Mouse (Mus musculus) c-Kit-positive CD71-negative TER-119-negative erythroid progenitor cells, embryonic 14.5 days (primary cell): ENCODE results near the gene Hus1.

Experiments
- DNase-seq: peaks from one replicate; pipeline ENCODE4 v3.0.0-alpha.2; 2013; ENCODE audit warnings: low read depth

Gene Hus1

DNA sequence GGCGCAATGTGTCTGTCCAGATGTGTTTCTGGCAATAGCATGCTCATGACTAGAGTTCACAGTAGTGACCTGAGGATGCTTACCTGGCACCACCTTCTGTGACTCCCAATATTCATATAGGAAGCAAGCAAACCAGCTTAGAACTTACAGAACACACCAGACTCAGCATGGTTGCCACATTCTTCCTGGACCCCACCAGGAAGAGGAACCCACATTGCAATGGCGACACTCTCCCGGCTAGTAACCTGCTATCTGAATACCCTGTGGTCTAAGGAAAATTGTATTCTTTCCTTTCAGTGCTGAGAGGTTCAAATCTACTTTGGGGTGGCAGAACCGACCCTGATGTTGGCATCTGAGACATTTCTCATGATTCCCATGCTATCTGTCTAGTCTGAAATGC is 32.8 kb downstream of the Hus1 start:
- no peak for DNase-seq

- no peak for DNase-seq
Observed at GRCm38 (mm10) chr11:8973166-8973565, 37.8 kb downstream of the Hus1 start, which contains the start of gene Pkd1l1. TSS of gene Pkd1l1 (minus strand) at chr11:8973266.

GRCm38 (mm10) chr11:8972093-8972492 is 38.9 kb downstream of the Hus1 start:
- no peak for DNase-seq

- DNase-seq = no peak
Observed at GRCm38 (mm10) chr11:8970509-8970908, 40.5 kb downstream of the Hus1 start.

GRCm38 (mm10) chr11:8968094-8968493 is 42.9 kb downstream of the Hus1 start:
- no peak for DNase-seq

DNA sequence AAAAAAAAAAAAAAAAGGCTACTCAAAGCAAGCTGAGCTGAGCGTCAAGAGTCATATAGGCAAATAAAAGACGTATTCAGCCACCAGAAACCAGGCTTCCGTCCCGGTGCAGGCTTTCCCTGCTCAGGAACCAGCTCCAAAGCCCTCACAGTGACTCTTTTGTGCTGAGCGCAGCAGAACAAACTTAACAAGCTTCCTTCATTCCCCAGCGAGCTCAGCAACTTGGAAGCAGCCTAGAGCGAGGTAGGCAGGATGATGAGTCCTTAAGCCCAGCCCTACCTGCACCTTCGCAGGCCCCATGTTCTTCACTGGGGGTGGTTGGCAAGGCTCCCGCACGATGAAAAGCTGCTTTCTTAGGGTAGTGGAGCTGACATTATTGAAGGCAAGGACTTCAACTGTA is 52.4 kb downstream of the Hus1 start:
- no peak for DNase-seq

GRCm38 (mm10) chr11:8958108-8958507 is 52.9 kb downstream of the Hus1 start:
- DNase-seq = no peak

DNA sequence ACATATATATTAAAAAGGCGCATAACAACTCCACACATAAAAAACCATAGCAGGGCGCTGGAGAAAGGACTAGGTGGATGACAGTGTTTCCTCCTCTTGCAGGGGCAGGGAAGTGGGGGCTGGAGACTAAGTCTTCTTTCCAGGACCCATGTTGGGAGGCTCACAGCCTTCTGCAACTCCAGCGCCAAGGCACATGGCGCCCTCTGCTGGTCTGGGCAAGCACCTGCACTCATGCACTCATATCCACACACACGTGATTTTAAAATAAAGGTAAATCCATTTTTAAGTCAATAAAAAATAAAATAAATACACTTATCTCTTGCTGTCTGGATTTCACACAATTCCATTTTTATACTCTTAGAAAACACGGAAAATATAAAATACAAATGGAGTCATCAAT is 54.0 kb downstream of the Hus1 start:
- DNase-seq = no peak

DNA sequence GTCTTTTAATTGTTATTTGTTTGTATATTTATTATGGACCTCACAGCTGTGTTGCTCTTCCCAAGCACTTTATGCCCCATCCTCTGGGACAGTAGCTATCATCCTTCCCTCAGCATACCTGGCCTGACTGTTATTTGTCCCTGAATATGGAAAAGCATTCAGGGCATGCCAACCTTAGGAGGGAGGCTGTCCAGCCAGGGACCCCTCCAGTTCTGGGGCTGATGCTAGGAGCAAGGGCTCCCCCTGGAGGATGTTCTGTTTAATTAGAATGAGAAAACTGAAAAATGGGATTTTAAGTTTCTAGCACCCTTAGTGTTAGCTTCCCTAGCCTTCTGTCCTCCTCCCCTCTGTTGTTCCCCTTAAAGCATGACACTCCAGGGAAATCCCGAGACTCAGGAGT is 55.3 kb downstream of the Hus1 start:
- peak; percentile 17 for DNase-seq

DNA sequence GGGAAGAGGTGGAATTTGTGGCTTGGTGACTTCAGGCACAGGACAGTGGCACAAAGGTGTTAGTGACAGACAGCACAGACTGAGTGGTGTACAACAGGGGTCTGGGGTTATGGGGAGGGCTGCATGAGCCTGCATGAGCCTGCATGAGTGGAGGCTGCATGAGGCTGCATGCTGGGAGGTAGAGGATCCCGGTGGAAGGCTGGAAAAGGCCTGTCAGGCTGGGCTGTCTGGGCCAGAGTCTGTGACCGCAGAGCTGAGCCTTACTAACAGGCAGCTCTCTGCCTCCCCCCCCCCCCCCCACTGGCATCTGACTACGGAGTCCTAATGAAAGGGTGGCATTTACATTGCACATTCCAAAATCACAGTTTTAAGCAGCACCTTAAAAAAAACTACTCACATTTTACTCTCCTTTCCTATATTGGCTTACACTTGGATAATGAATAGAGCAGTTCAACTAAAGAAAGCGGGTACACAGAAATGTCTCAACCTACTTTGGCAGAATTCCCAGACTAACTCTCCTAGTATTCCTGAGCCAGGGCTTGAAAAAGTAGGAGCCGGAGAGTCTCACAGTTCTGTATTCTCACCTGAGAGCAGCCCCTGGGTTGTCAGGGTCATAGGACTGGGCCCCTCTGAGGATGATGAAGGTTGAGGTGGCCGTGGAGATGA is 61.1 kb downstream of the Hus1 start:
- DNase-seq = no peak

DNA sequence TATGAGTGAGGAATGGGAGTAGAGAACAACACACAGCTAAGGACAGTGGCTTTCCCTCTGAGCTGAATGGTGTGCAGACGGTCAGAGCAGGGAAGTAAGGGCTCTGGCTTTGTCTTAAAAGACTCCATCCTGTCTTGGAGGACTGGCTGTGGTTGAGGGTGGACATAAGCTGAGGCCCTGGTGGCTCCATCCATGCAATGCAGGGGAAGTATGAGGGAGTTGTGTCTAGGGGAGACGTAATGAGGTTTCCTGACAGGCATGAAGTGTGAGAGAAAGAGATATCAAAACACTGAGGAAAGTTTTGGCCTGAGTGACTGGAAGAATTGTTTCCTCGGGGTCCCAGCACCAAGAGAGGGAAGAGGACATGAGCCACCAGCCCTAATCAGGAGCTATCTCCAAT is 62.1 kb downstream of the Hus1 start:
- no peak for DNase-seq

DNA sequence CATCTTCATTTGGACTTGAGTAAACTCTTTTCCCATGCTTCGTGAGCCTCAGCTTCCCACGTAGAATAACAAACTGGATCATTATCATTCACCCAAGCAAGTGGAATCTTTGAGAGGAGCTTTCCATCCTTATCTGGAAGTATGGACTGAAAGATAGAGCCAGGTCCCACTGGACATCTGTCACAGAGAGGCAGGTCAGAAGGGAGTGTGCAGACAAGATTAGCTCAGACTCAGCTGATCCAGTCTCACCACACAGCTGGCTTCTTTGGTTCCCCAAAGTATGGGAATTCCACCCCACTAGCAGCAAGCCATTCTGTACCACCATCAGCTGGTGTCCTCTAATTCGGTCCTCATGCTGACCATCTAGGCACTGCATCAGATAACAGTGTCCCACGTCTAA is 66.9 kb downstream of the Hus1 start:
- no peak for DNase-seq
